Mouse (Mus musculus) liver, adult 2 months (tissue): ENCODE measurements at regions not wholly inside any gene's neighbourhood (a gene's known extent, or its start where the extent isn't known, plus 50 kb on each side); places are given as distances from the start of the nearest gene placed in this dataset.

Experiments used
- CTCF ChIP-seq: fragments of 200-500 bp; IDR thresholded peaks from 2 replicates; pipeline ENCODE4 v1.5.1; 2011; ENCODE audit warnings: low read depth, low read length, control low read depth
- POLR2A ChIP-seq: fragments of 200-500 bp; IDR thresholded peaks from 2 replicates; pipeline ENCODE4 v1.6.1; 2011; ENCODE audit warnings: low read length, control low read depth; ENCODE audit not compliant: insufficient read depth; ENCODE audit errors: extremely low read depth

DNA sequence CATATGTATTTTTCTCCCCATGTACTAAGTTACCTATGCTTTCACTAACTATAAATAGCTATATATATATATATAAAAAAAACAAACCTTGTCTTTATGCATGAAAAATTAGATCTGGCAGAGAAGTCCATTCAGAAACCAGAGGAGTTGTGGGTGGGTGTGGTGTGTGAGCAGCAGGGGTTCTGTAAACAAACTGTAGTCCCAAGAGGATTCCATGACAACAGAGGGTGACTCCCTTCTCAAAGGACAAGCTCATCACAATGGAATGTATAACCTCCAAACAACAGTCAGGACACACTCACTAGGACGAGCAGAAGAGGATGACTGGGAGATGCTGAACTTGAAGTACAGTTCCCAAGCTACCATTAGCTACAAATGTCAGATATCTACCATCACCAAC is 74.4 kb upstream of the Igf1r start:
- TF ChIP-seq CTCF (no peak), POLR2A (no peak)
